Mouse (Mus musculus): ENCODE data around the gene Aig1. TPM values are rescaled to one million over a fixed set of nuclear protein-coding genes. Genes with fewer than 3 reads are reported as not detected.
A peak's percentile ranks its signal among the peaks of the same experiment; 100 is the strongest.

Aig1 gene
- polyA plus RNA-seq, 1 experiment from 2014 or later = 39.1 TPM

GRCm38 (mm10) chr10:13675033-13675379, 193.8 kb downstream of the Aig1 start:
- Histone ChIP-seq H3K9ac (ENCODE audit: low read depth, low read length) (no peak overlapping the region), H3K9me3 (ENCODE audit: control insufficient read depth, low read length) (no peaks in the 10 kb centered on the region), H3K27me3 (ENCODE audit: control insufficient read depth, insufficient read depth, low read length) (no peaks in the 10 kb centered on the region), H3K36me3 (ENCODE audit: control insufficient read depth, insufficient read depth, low read length) (no peaks in the 10 kb centered on the region), H3K4me3 (ENCODE audit: low read length) (no peak overlapping the region), H3K27ac (ENCODE audit: low read depth, low read length) (no peak overlapping the region), H3K4me1 (ENCODE audit: control insufficient read depth, insufficient read depth, low read length) (no peaks in the 10 kb centered on the region), H3K4me2 (replicated peaks; ENCODE audit: low read depth, low read length) (no peak overlapping the region)
- WGBS = 89% methylated on average over 3 of the region's 3 CpGs
- ATAC-seq (ENCODE audit: low FRiP score, low TSS enrichment) = no peak

DNA sequence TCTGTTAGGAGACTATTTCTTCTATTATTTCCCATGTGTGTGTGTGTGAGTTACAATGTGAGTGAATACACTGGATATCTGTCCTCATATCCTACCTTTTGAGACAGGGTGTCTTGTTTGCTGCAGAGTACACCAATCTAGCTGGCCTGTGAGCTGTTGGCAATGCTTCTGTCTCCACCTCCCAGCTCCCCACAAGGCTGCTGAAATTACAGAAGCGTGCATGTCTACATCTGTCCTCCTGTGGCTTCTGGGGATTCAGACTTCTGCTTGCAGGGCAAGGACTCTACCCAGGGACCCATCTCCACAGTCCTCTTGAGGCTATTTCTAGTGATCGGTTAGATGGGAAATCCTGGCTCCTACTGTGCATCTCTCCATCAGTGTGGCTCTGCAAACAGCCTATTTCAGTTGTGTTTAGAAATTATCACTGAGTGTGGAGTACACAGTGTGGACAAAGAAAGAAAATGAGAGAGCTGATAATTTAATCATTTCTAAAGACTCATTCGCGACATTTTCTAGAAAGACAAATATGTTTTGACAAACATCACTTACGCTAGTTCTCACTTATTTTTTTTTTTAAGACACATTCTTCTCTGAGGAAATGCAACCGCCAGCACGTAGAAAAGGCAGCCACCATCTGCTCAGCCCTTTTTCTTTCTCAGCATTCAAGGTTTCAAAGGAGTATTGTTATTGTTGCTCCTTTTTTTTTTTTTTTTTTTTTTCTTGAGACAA, 194.3 kb downstream of the Aig1 start:
- WGBS = 86% methylated on average over 7 of the region's 7 CpGs
- no peak overlapping the region for H3K27ac ChIP-seq (ENCODE audit: low read depth, low read length)
- no peaks in the 10 kb centered on the region for H3K27me3 ChIP-seq (ENCODE audit: control insufficient read depth, insufficient read depth, low read length)
- no peaks in the 10 kb centered on the region for H3K9me3 ChIP-seq (ENCODE audit: control insufficient read depth, low read length)
- no peak for ATAC-seq (ENCODE audit: low FRiP score, low TSS enrichment)
- no peak overlapping the region for H3K4me2 ChIP-seq (replicated peaks; ENCODE audit: low read depth, low read length)
- no peak overlapping the region for H3K9ac ChIP-seq (ENCODE audit: low read depth, low read length)
- no peak overlapping the region for H3K4me3 ChIP-seq (ENCODE audit: low read length)
- no peaks in the 10 kb centered on the region for H3K36me3 ChIP-seq (ENCODE audit: control insufficient read depth, insufficient read depth, low read length)
- H3K4me1 ChIP-seq (ENCODE audit: control insufficient read depth, insufficient read depth, low read length) = no peaks in the 10 kb centered on the region

GRCm38 (mm10) chr10:13667166-13667696, 201.5 kb downstream of the Aig1 start:
- Histone ChIP-seq H3K36me3 (ENCODE audit: control insufficient read depth, insufficient read depth, low read length) (no peaks in the 10 kb centered on the region), H3K9me3 (ENCODE audit: control insufficient read depth, low read length) (no peaks in the 10 kb centered on the region), H3K4me2 (replicated peaks; ENCODE audit: low read depth, low read length) (no peak overlapping the region), H3K4me1 (ENCODE audit: control insufficient read depth, insufficient read depth, low read length) (no peaks in the 10 kb centered on the region), H3K27ac (ENCODE audit: low read depth, low read length) (no peak overlapping the region), H3K9ac (ENCODE audit: low read depth, low read length) (no peak overlapping the region), H3K4me3 (ENCODE audit: low read length) (no peak overlapping the region), H3K27me3 (ENCODE audit: control insufficient read depth, insufficient read depth, low read length) (no peaks in the 10 kb centered on the region)
- WGBS = 42% methylated on average over 10 of the region's 10 CpGs
- peak; percentile 71; the same call in 1 of the 2 replicates for ATAC-seq (ENCODE audit: low FRiP score, low TSS enrichment)

DNA sequence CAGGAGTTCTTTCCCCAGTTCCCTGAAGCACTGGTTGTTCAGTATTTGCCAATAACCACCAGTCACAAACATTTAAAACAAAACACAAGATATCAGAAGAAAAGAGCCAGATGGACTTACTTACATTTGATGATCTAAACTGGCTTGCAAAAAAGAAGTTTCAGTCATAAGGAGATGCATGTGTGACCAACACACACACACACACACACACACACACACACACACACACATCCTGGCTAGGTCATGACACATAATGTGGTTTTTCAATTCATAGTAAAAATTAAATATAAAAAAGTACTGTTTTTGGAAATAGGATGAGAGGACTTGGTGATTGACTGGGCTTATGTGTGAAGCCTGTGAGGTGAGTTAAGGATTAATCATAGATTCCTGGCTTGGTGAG, 205.3 kb downstream of the Aig1 start:
- no peaks in the 10 kb centered on the region for H3K9me3 ChIP-seq (ENCODE audit: control insufficient read depth, low read length)
- no peaks in the 10 kb centered on the region for H3K4me1 ChIP-seq (ENCODE audit: control insufficient read depth, insufficient read depth, low read length)
- no peak overlapping the region for H3K4me2 ChIP-seq (replicated peaks; ENCODE audit: low read depth, low read length)
- H3K36me3 ChIP-seq (ENCODE audit: control insufficient read depth, insufficient read depth, low read length) = no peaks in the 10 kb centered on the region
- no peak overlapping the region for H3K27ac ChIP-seq (ENCODE audit: low read depth, low read length)
- no peaks in the 10 kb centered on the region for H3K27me3 ChIP-seq (ENCODE audit: control insufficient read depth, insufficient read depth, low read length)
- H3K9ac ChIP-seq (ENCODE audit: low read depth, low read length) = no peak overlapping the region
- no peak overlapping the region for H3K4me3 ChIP-seq (ENCODE audit: low read length)
- no peak for ATAC-seq (ENCODE audit: low FRiP score, low TSS enrichment)

DNA sequence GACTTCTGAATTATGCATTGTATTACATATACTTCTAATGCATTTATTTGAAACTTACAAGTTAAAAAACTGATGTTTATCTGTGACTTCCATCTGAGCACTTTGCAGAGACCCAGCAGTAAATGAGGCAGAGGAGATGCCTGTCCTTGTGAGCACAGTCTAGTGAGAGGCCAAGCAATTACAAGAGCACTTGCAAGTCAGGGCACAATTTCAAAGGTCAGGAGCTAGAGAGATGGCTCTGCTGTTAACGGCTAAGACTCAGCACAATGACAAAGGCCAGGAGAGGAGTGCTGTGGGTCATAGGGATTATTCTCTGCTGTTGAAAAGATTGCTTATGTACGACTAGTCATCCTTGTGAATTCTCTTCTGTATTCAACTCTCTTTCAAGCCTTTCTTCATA, 209.0 kb downstream of the Aig1 start:
- H3K4me1 ChIP-seq (ENCODE audit: control insufficient read depth, insufficient read depth, low read length) = no peaks in the 10 kb centered on the region
- ATAC-seq (ENCODE audit: low FRiP score, low TSS enrichment) = no peak
- no peaks in the 10 kb centered on the region for H3K27me3 ChIP-seq (ENCODE audit: control insufficient read depth, insufficient read depth, low read length)
- H3K4me3 ChIP-seq (ENCODE audit: low read length) = no peak overlapping the region
- H3K9ac ChIP-seq (ENCODE audit: low read depth, low read length) = no peak overlapping the region
- 44% methylated on average over 2 of the region's 2 CpGs for WGBS
- H3K9me3 ChIP-seq (ENCODE audit: control insufficient read depth, low read length) = no peaks in the 10 kb centered on the region
- no peak overlapping the region for H3K4me2 ChIP-seq (replicated peaks; ENCODE audit: low read depth, low read length)
- H3K27ac ChIP-seq (ENCODE audit: low read depth, low read length) = no peak overlapping the region
- H3K36me3 ChIP-seq (ENCODE audit: control insufficient read depth, insufficient read depth, low read length) = no peaks in the 10 kb centered on the region

DNA sequence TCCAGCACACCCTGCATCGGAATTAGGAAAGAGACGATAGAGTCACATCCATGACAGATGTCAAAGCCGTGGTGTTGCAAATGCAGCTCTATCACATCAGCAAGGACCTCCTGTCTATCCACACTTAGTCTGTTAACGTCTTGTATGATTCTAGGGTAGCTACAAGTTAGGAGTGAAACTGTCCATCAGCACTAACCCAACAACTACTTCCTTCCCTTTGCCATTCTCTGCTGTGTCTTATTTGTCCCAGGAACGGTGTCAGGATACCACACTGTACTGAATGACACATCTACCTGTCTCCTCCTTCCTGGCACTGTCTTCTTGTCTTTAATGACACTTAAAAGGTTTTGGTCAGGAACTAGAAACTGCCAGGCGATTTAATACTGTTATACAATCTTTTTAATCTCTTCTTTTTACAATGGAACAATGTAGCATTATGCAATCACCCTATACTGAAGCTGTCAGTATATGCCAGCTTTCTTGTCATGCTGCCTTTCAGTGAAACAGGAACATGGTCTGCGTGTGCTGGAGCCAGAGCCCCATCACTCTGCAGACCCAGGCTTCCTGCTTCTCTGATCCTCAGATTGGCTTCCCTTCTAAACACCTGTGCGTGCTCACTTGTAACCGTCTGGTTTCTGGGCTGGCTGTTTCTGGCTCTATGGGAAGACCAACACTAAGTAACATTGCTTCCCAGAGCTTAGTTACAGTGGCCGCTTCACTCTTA, 214.9 kb downstream of the Aig1 start:
- WGBS = 84% methylated on average over 10 of the region's 10 CpGs
- H3K27me3 ChIP-seq (ENCODE audit: control insufficient read depth, insufficient read depth, low read length) = no peaks in the 10 kb centered on the region
- H3K36me3 ChIP-seq (ENCODE audit: control insufficient read depth, insufficient read depth, low read length) = no peaks in the 10 kb centered on the region
- no peaks in the 10 kb centered on the region for H3K4me1 ChIP-seq (ENCODE audit: control insufficient read depth, insufficient read depth, low read length)
- no peaks in the 10 kb centered on the region for H3K9me3 ChIP-seq (ENCODE audit: control insufficient read depth, low read length)
- no peak for ATAC-seq (ENCODE audit: low FRiP score, low TSS enrichment)
- no peak overlapping the region for H3K9ac ChIP-seq (ENCODE audit: low read depth, low read length)
- H3K27ac ChIP-seq (ENCODE audit: low read depth, low read length) = no peak overlapping the region
- no peak overlapping the region for H3K4me2 ChIP-seq (replicated peaks; ENCODE audit: low read depth, low read length)
- H3K4me3 ChIP-seq (ENCODE audit: low read length) = no peak overlapping the region

- no peak overlapping the region for H3K4me3 ChIP-seq (ENCODE audit: low read length)
- H3K36me3 ChIP-seq (ENCODE audit: control insufficient read depth, insufficient read depth, low read length) = no peaks in the 10 kb centered on the region
- no peak overlapping the region for H3K4me2 ChIP-seq (replicated peaks; ENCODE audit: low read depth, low read length)
- no peaks in the 10 kb centered on the region for H3K4me1 ChIP-seq (ENCODE audit: control insufficient read depth, insufficient read depth, low read length)
- no peaks in the 10 kb centered on the region for H3K27me3 ChIP-seq (ENCODE audit: control insufficient read depth, insufficient read depth, low read length)
- no peak for ATAC-seq (ENCODE audit: low FRiP score, low TSS enrichment)
- H3K9me3 ChIP-seq (ENCODE audit: control insufficient read depth, low read length) = no peaks in the 10 kb centered on the region
- 58% methylated on average over 7 of the region's 7 CpGs for WGBS
- no peak overlapping the region for H3K27ac ChIP-seq (ENCODE audit: low read depth, low read length)
- no peak overlapping the region for H3K9ac ChIP-seq (ENCODE audit: low read depth, low read length)
Measured at GRCm38 (mm10) chr10:13653326-13653725, 215.5 kb downstream of the Aig1 start.

DNA sequence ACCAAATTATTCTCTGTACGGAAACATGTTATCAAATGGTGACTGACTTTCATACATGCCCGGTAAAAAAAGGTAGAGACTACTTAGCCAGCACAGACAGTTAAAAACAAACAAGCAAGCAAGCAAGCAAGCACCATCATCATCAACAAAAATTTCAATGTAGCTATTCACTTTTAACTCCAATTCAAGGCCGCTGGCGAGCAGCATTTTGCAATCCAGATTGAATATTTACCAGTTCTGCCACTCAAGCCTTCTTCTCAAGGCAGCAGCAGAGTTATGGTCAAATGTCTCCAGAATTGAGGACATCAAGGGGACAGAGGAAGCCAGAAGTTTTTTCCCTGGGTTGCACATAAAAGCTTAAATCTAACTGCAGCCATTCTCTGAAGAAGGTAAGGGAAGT, 216.7 kb downstream of the Aig1 start:
- Histone ChIP-seq H3K27me3 (ENCODE audit: control insufficient read depth, insufficient read depth, low read length) (no peaks in the 10 kb centered on the region), H3K36me3 (ENCODE audit: control insufficient read depth, insufficient read depth, low read length) (no peaks in the 10 kb centered on the region), H3K4me2 (replicated peaks; ENCODE audit: low read depth, low read length) (no peak overlapping the region), H3K4me3 (ENCODE audit: low read length) (no peak overlapping the region), H3K9me3 (ENCODE audit: control insufficient read depth, low read length) (no peaks in the 10 kb centered on the region), H3K27ac (ENCODE audit: low read depth, low read length) (no peak overlapping the region), H3K9ac (ENCODE audit: low read depth, low read length) (no peak overlapping the region), H3K4me1 (ENCODE audit: control insufficient read depth, insufficient read depth, low read length) (no peaks in the 10 kb centered on the region)
- no peak for ATAC-seq (ENCODE audit: low FRiP score, low TSS enrichment)
- 94% methylated on average over 4 of the region's 4 CpGs for WGBS

DNA sequence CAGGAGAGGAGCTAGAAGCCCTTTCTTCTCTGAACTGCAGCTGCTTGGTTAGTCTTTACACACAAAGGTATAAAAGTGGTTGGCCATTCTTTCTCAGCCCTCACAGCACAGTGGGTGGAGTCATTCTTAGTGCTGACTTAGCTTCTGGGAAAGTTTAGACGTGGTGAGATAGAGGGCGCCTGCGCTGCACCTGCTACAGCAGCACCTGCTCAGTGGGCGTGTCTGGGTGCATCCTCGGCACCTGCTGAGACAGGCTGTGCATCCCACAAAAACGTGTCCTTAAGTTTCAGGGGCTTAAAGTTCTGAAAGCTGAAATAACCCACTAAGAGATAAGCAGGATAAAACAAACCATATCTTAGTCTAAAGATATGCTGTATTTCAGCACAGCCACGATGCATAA, 227.0 kb downstream of the Aig1 start:
- Histone ChIP-seq H3K4me3 (ENCODE audit: low read length) (no peak overlapping the region), H3K36me3 (ENCODE audit: control insufficient read depth, insufficient read depth, low read length) (no peaks in the 10 kb centered on the region), H3K27me3 (ENCODE audit: control insufficient read depth, insufficient read depth, low read length) (no peaks in the 10 kb centered on the region), H3K4me1 (ENCODE audit: control insufficient read depth, insufficient read depth, low read length) (no peaks in the 10 kb centered on the region), H3K4me2 (replicated peaks; ENCODE audit: low read depth, low read length) (no peak overlapping the region), H3K9ac (ENCODE audit: low read depth, low read length) (no peak overlapping the region), H3K9me3 (ENCODE audit: control insufficient read depth, low read length) (no peaks in the 10 kb centered on the region), H3K27ac (ENCODE audit: low read depth, low read length) (no peak overlapping the region)
- 20% methylated on average over 7 of the region's 7 CpGs for WGBS
- ATAC-seq (ENCODE audit: low FRiP score, low TSS enrichment) = no peak
